Mouse (Mus musculus) subcutaneous adipose tissue, adult 2 months (tissue): ENCODE data around the gene Lfng. TPM values are rescaled to one million over a fixed set of nuclear protein-coding genes. Genes with fewer than 3 reads are reported as not detected.

Experiments used
- polyA plus RNA-seq: library from polyadenylated mRNA; depleted of rRNA; stranded (reverse); fragments of >200 nt; gene quantifications from 2 replicates; pipeline ENCODE4 v1.2.3, GENCODE M21; 2012; ENCODE audit warnings: low replicate concordance; rRNA removed

Gene Lfng
- 105 and 109 TPM in 2 replicates for polyA plus RNA-seq

DNA sequence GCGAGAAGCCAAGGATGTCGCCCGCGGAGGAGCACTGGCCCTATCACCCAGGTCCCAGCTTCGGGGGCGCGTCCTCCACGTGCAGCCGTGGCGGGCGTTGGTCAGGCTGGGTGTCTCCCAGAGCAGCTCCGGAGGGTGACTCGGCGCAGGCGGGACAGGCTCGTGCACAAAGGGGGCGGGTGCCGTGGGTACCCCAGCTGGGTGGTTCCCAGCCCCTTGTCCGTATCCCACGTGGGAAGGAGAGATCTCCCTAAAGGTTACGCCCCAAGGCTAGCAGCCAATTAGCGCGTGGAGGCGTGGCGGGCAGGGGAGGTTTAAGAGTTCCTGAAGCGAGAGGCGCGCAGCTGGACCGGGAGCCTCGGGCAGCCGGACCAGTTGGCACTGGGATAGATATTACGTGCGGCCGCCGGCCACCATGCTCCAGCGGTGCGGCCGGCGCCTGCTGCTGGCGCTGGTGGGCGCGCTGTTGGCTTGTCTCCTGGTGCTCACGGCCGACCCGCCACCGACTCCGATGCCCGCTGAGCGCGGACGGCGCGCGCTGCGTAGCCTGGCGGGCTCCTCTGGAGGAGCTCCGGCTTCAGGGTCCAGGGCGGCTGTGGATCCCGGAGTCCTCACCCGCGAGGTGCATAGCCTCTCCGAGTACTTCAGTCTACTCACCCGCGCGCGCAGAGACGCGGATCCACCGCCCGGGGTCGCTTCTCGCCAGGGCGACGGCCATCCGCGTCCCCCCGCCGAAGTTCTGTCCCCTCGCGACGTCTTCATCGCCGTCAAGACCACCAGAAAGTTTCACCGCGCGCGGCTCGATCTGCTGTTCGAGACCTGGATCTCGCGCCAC lies at the start of gene Lfng:
Gene Lfng, plus strand, starts transcription at position 320 of the 835 bp plus-strand sequence.

DNA sequence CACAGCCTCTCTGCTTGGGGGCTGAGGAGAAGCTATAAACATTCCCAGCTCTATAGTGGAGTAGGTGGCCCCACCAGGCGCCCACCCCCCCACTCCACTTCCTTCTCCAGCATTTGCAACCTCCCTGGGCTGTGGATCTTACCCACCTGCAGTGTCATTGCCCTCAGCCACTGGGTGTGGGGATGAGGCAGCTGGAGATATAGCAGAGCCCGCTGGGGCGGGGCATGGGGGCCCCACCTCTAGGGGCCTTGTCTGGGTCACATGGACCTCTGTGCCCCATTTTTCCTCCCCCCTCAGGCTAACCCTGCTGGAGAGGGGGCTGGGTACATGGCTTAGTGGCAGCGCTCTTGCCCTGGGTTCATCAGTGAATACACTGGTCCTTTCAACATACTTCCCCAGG lies 42.2 kb upstream of the Lfng start, which contains the start of gene Grifin:
Gene Grifin, minus strand, starts transcription at position 176 of the 400 bp plus-strand sequence.

DNA sequence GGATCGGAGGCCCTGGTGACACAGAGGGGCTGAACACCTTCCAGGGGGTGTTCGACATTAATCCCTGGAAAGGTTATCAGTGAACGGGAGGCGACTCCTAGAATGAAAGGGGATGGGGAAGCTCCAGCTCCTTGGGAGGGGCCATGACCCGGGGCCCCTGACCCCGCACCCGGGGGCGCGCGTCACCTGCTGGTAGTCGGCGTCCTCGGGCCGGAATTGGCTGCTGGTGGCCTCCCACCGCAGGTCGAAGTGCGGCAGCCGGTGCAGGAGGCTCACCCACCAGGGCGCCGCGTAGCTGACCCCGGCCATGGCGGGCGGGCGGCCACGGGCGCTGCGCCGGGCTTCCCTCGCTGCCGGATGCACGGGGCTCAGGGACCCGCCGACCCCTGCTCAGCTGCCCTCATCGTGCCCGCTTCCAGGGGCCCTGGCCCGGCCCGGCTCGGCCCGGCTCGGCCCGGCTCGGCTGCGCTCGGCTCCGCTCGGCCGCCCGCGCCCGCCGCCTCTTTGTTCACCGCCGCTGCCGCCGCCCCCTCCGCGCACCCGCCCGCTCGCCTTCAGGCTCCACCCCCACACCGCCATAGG lies 41.5 kb downstream of the Lfng start, which contains the start of gene Ttyh3:
Gene Ttyh3, minus strand, starts transcription at position 513 of the 582 bp plus-strand sequence.

Other genes starting within 250 kb of the Lfng start
- gene Snx8, start 218.1 kb upstream of the Lfng start, polyA plus RNA-seq, result 24.0 and 26.9 TPM in 2 replicates
- gene Eif3b, start 188.0 kb upstream of the Lfng start, polyA plus RNA-seq, result 81.0 and 126 TPM in 2 replicates
- gene Gm4869, start 161.7 kb upstream of the Lfng start, polyA plus RNA-seq, result 0.04 TPM in 1 of 2 replicates, not detected in the other
- gene Chst12, start 101.8 kb upstream of the Lfng start, polyA plus RNA-seq, result 59.1 and 104 TPM in 2 replicates
- gene Grifin, start 42.2 kb upstream of the Lfng start, polyA plus RNA-seq, result not detected in 2 replicates
- gene Ttyh3, start 41.7 kb downstream of the Lfng start, polyA plus RNA-seq, result 29.6 and 64.2 TPM in 2 replicates
- 15.2 and 36.4 TPM in 2 replicates for gene Iqce, start 95.1 kb downstream of the Lfng start, polyA plus RNA-seq
- 35.0 and 40.3 TPM in 2 replicates for gene Brat1, start 97.7 kb downstream of the Lfng start, polyA plus RNA-seq
- 3.1 and 4.8 TPM in 2 replicates for gene Amz1, start 116.8 kb downstream of the Lfng start, polyA plus RNA-seq
- gene Gna12, start 223.1 kb downstream of the Lfng start, polyA plus RNA-seq, result 113 and 138 TPM in 2 replicates